Mouse (Mus musculus) CH12.LX (cell line): Measurements from ENCODE around the gene Neurl4. TPM values are rescaled to one million over a fixed set of nuclear protein-coding genes. Genes with fewer than 3 reads are reported as not detected.
A peak's percentile ranks its signal among the peaks of the same experiment; 100 is the strongest.

Experiments
- DNase-seq: peaks from one replicate; pipeline ENCODE4 v3.0.0-alpha.2; 2013; ENCODE audit errors: extremely low read depth
- H3K27ac ChIP-seq: 2 replicates; pipeline ENCODE4 v1.5.1; 2012; ENCODE audit warnings: low read depth, mild to moderate bottlenecking, control low read depth, moderate library complexity; ENCODE audit not compliant: insufficient read depth
- H3K27me3 ChIP-seq: replicated peaks from 2 replicates; pipeline ENCODE3; 2012; ENCODE audit warnings: inconsistent platforms
- H3K36me3 ChIP-seq, 2 experiments: replicated peaks in 1 of 2; 2 replicates each; pipeline versions ENCODE3 to v1.6.1; 2012; ENCODE audit warnings: inconsistent platforms in 1 of 2, low read length in 1 of 2, mild to moderate bottlenecking in 1 of 2, mixed read lengths in 1 of 2, moderate library complexity in 1 of 2; ENCODE audit not compliant: control insufficient read depth in 1 of 2, insufficient read depth in 1 of 2
- H3K4me1 ChIP-seq, 2 experiments: 2 replicates each; pipeline ENCODE4 v1.6.1; 2012; ENCODE audit warnings: inconsistent platforms in 1 of 2, moderate library complexity in 1 of 2; ENCODE audit not compliant: insufficient read depth in 2 of 2, control insufficient read depth in 1 of 2
- H3K4me2 ChIP-seq: 2 replicates; pipeline ENCODE4 v1.6.1; 2012; ENCODE audit warnings: low read depth, mild to moderate bottlenecking, control low read depth; ENCODE audit not compliant: poor library complexity, insufficient read depth, severe bottlenecking
- H3K4me3 ChIP-seq, 3 experiments: fragments of 150-350 bp in 1 of 3; sonication (generic) in 1 of 3; replicated peaks in 1 of 3; 2 replicates each; pipeline versions ENCODE3 to v1.5.1; 2011 to 2012; ENCODE audit warnings: low read depth in 2 of 3, low read length in 2 of 3, mild to moderate bottlenecking in 2 of 3, moderate library complexity in 2 of 3, control low read depth in 1 of 3, improper control_type of control experiment in 1 of 3, inconsistent platforms in 1 of 3, mixed read lengths in 1 of 3; ENCODE audit not compliant: poor library complexity in 1 of 3
- H3K79me2 ChIP-seq: replicated peaks from 2 replicates; pipeline ENCODE4 v1.6.1; 2012; ENCODE audit warnings: mild to moderate bottlenecking, moderate library complexity; ENCODE audit not compliant: control insufficient read depth, poor library complexity, insufficient read depth, severe bottlenecking; ENCODE audit errors: extremely low read depth
- H3K9ac ChIP-seq: 2 replicates; pipeline ENCODE4 v1.6.1; 2012; ENCODE audit warnings: low read depth, mild to moderate bottlenecking, control low read depth, moderate library complexity; ENCODE audit not compliant: insufficient read depth
- H3K9me3 ChIP-seq: replicated peaks from 2 replicates; pipeline ENCODE3; 2012; ENCODE audit warnings: low read length, inconsistent platforms, mixed read lengths
- BHLHE40 ChIP-seq: IDR thresholded peaks from 2 replicates; pipeline ENCODE4 v1.6.1; 2011; ENCODE audit warnings: mild to moderate bottlenecking, low read depth, low read length, improper control_type of control experiment
- CTCF ChIP-seq, 2 experiments: IDR thresholded peaks in 1 of 2; conservative IDR thresholded peaks in 1 of 2; 2 replicates each; pipeline ENCODE4 v1.5.1; 2011 to 2012; ENCODE audit warnings: low read depth in 2 of 2, low read length in 2 of 2, improper control_type of control experiment in 1 of 2, inconsistent platforms in 1 of 2, mild to moderate bottlenecking in 1 of 2, moderate library complexity in 1 of 2
- E2F4 ChIP-seq: IDR thresholded peaks from 2 replicates; pipeline ENCODE4 v1.6.1; 2011; ENCODE audit warnings: low read depth, low read length, improper control_type of control experiment; ENCODE audit not compliant: insufficient replicate concordance
- ELF1 ChIP-seq: IDR thresholded peaks from 2 replicates; pipeline ENCODE4 v1.6.1; 2014; ENCODE audit warnings: low read depth, mild to moderate bottlenecking, inconsistent platforms, low read length, improper control_type of control experiment
- IRF4 ChIP-seq: IDR thresholded peaks from 2 replicates; pipeline ENCODE4 v1.6.1; 2014; ENCODE audit warnings: low read depth, mild to moderate bottlenecking, inconsistent platforms, low read length, improper control_type of control experiment
- JUND ChIP-seq: conservative IDR thresholded peaks from 2 replicates; pipeline ENCODE4 v1.6.1; 2011; ENCODE audit warnings: low read depth, low read length, improper control_type of control experiment
- MAFK ChIP-seq: IDR thresholded peaks from 2 replicates; pipeline ENCODE4 v1.6.1; 2011; ENCODE audit warnings: low read length, improper control_type of control experiment; ENCODE audit not compliant: insufficient replicate concordance
- PAX5 ChIP-seq: IDR thresholded peaks from 2 replicates; pipeline ENCODE4 v1.6.1; 2012; ENCODE audit warnings: low read length, inconsistent platforms, mixed read lengths
- POLR2AphosphoS2 ChIP-seq: IDR thresholded peaks from 2 replicates; pipeline ENCODE4 v1.6.1; 2011; ENCODE audit warnings: low read depth, low read length, improper control_type of control experiment
- RAD21 ChIP-seq: IDR thresholded peaks from 2 replicates; pipeline ENCODE4 v1.6.1; 2011; ENCODE audit warnings: low read depth, mild to moderate bottlenecking, low read length, improper control_type of control experiment, moderate library complexity
- SMC3 ChIP-seq: IDR thresholded peaks from 2 replicates; pipeline ENCODE4 v1.6.1; 2011; ENCODE audit warnings: low read depth, low read length, improper control_type of control experiment
- TBP ChIP-seq: conservative IDR thresholded peaks from 2 replicates; pipeline ENCODE4 v1.6.1; 2011; ENCODE audit warnings: low read depth, low read length, improper control_type of control experiment
- USF1 ChIP-seq: IDR thresholded peaks from 2 replicates; pipeline ENCODE4 v1.6.1; 2014; ENCODE audit warnings: low read depth, mild to moderate bottlenecking, inconsistent platforms, low read length, improper control_type of control experiment
- ZC3H11A ChIP-seq: IDR thresholded peaks from 2 replicates; pipeline ENCODE4 v1.6.1; 2012; ENCODE audit warnings: low read depth, mild to moderate bottlenecking, inconsistent platforms, low read length, improper control_type of control experiment
- ZMIZ1 ChIP-seq: IDR thresholded peaks from 2 replicates; pipeline ENCODE4 v1.6.1; 2012; ENCODE audit warnings: low read depth, mild to moderate bottlenecking, inconsistent platforms, low read length, improper control_type of control experiment
- dilution Hi-C: fragments of 300-500 bp; cut with MboI; formaldehyde crosslinking; loops from 2 replicates; pipeline ENCODE4 v1.14.3; 2020; ENCODE audit warnings: low sequenced_read_pairs; ENCODE audit not compliant: extremely low pct_unique_long_range_greater_than_20kb, extremely low pct_ligation_motif_present
- in situ Hi-C: fragments of 300-500 bp; cut with MboI; formaldehyde crosslinking; loops from 3 replicates; pipeline ENCODE4 v1.14.3; 2019; ENCODE audit warnings: low sequenced_read_pairs, low pct_ligation_motif_present, low pct_unique_long_range_greater_than_20kb, mixed read lengths
- polyA plus RNA-seq: library from polyadenylated mRNA; unstranded; fragments of >175 nt; gene quantifications from 2 replicates; pipeline ENCODE4 v1.2.1, GENCODE M21; 2012; ENCODE audit warnings: low read depth; ENCODE audit not compliant: insufficient read length
- total RNA-seq, 2 experiments: library from RNA; depleted of rRNA; stranded (reverse); fragments of 300-350 nt in 1 of 2; fragments of >200 nt in 1 of 2; gene quantifications; 2 replicates each; pipeline ENCODE4 v1.2.3; 2012 to 2014

The Neurl4 gene
- total and polyA plus RNA-seq, 3 experiments, result 21.4 to 51.0 (median 40.1) TPM

DNA sequence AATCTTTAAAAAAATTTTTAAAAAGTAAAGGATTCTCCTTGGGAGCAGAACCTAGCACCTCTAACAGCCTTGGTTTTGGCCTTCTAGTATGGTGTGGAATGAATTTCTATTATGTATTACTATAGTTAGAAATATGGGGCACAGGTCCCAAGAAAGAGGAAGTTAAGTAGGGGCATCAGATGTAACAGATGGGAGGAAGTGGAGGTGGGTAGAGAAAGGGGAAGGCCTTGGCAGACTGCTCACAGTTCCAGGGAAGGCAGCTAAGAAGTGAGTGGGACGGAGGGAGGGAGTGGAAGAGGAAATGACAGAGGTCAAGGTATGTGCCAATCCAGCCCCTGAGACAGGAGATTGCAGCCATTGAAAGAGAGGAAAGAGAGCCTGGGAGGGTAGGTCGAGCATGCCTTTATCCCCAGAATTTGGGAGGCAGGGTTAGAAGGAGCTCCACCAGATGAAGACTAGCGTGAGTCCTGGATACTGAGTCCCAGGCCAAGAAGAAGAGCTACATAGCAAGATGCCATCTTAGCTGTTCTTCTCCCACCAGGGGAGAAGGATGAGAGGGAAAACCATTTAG lies 30.2 kb downstream of the Neurl4 start:
- DNase-seq, result peak; percentile 69
- H3K36me3 ChIP-seq, result no peaks in the 10 kb centered on the region
- no peak overlapping the region for H3K9ac ChIP-seq
- H3K9me3 ChIP-seq, result no peaks in the 10 kb centered on the region
- peak overlapping the region in 1 of 3 experiments; percentile 27 for H3K4me3 ChIP-seq
- in situ Hi-C loops, result no loop called here
- H3K79me2 ChIP-seq, result no peaks in the 10 kb centered on the region
- dilution Hi-C loops, result no loop called here
- H3K27me3 ChIP-seq, result peaks cover 19% of the 10 kb centered on the region
- no peak for TF ChIP-seq POLR2AphosphoS2
- TF ChIP-seq ELF1, result no peak
- TF ChIP-seq TBP, result no peak
- no peak for TF ChIP-seq RAD21
- no peak for TF ChIP-seq PAX5
- TF ChIP-seq SMC3, result no peak
- no peak for TF ChIP-seq E2F4
- no peak for TF ChIP-seq BHLHE40
- no peak for TF ChIP-seq JUND
- no peak for TF ChIP-seq ZMIZ1
- TF ChIP-seq, all 38 proteins: peak for 0
- Histone ChIP-seq H3K27ac (no peak overlapping the region), H3K4me2 (no peak overlapping the region), H3K4me1 (peaks cover 6 to 49% of the 10 kb centered on the region in 2 experiments)

DNA sequence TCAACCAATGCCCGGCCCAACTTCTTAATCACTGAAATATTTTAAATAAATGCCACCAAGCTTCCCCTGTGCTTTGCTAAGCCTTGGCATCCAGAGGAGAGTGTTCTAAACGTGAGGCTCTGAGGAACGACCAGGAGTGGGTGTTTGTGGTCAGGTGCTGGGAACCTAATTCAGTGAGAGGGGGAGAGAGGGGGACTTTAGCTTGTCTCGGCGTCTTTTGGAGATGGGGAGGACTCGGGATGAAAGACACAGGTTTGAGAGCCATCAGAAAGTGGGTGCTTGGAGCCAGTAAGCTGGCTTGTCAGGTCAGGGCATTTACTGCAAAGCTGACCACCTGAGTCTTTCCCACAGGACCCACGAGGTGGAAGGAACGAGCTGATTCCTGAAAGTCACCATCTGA lies 30.9 kb downstream of the Neurl4 start:
- no peak for TF ChIP-seq CTCF (conservative IDR thresholded peaks at IDR 0.05 in 1 of 2, IDR thresholded peaks at IDR 0.05 in 1 of 2; ENCODE audit: low read depth in 2 of 2, low read length in 2 of 2)
- TF ChIP-seq SMC3, result no peak
- TF ChIP-seq ELF1, result no peak
- TF ChIP-seq RAD21, result no peak
- TF ChIP-seq USF1, result no peak
- TF ChIP-seq ZC3H11A, result no peak
- TF ChIP-seq BHLHE40, result no peak
- no peak for TF ChIP-seq JUND
- TF ChIP-seq MAFK, result no peak
- TF ChIP-seq IRF4, result no peak
- dilution Hi-C loops (no loop called here), in situ Hi-C loops (no loop called here)
- no peaks in the 10 kb centered on the region for H3K36me3 ChIP-seq
- DNase-seq, result no peak
- H3K27me3 ChIP-seq, result peaks cover 26% of the 10 kb centered on the region
- H3K9ac ChIP-seq, result no peak overlapping the region
- no peak overlapping the region for H3K4me3 ChIP-seq
- H3K9me3 ChIP-seq, result no peaks in the 10 kb centered on the region
- H3K27ac ChIP-seq, result no peak overlapping the region
- no peak overlapping the region for H3K4me2 ChIP-seq
- H3K4me1 ChIP-seq, result peaks cover 6 to 56% of the 10 kb centered on the region in 2 experiments
- H3K79me2 ChIP-seq, result no peaks in the 10 kb centered on the region
